Mouse (Mus musculus) embryo, embryonic 9.5 days (tissue): ENCODE results near the gene 1700028P14Rik.
A peak's percentile ranks its signal among the peaks of the same experiment; 100 is the strongest.
"Not testable (repeated sequence)": the region's sequence is repeated elsewhere in the genome, so short reads cannot be mapped to it uniquely, and the experiment has no call there.

Experiments used
- DNase-seq: peaks from one replicate; pipeline ENCODE4 v3.0.0-alpha.2; 2017; ENCODE audit errors: extremely low spot score

1700028P14Rik gene

DNA sequence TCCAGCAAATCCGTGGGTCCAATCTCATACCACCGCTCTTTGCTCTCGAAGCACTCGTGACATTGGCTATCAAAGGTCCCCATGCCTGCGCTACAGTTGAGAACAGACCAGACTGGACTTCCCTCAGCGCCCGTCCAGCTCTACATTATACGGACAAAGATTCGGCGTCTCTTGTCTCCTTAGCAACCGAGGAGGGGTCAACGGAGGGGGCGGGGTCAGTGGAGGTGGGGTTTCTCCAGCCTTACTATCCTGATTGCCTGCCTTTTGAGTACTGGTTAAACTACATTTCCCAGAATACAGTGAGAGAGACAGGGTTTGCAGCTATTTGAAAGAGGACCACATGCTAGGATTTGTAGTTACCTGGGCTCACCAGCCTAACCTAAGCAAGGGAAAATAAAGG is at the start of gene 1700028P14Rik:
1700028P14Rik (minus strand) TSS at position 169 of the 400 bp plus-strand sequence.
- peak; percentile 82 for DNase-seq

DNA sequence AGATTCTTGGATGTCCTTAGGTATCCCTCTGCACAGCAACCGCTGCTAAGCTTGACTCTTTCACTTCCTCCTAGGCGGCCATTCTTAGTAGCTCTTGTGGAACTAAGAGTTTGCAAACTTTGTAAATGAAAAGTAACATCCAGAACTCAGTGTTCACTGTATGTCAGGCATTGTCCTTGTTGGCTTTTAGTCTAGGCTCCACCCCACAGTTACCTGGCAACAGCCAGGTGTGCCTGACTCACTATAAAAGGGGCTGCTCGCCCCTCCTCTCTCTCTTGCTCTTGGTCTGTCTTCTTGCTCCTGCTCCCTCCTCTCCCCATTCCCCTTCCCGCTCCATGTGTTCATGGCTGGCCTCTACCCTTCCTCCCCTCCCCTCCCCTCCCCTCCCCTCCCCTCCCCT is 46.5 kb upstream of the 1700028P14Rik start:
- DNase-seq, result no peak

DNA sequence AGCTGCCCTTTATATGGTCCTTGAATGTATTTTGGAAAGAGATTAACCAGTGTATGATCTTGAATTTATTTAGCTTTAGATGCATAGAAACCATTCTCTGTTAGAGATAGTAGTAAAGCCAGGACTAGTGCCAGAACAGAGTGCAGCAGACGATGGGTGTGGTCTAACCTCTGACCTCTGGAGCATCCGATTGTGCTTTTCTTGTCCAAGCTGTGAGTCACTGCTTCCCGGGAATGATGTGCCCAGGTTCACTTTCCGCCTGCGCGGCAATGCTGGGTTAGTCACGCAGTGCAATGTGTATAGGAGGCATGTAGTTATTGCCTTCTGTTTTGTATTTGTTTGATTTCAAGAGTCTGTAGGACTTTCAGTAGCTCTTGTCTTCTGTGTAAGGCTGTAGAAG is 45.8 kb upstream of the 1700028P14Rik start:
- no peak for DNase-seq

- no peak for DNase-seq
Measured at GRCm38 (mm10) chr19:23697861-23698260, 45.2 kb upstream of the 1700028P14Rik start.

DNA sequence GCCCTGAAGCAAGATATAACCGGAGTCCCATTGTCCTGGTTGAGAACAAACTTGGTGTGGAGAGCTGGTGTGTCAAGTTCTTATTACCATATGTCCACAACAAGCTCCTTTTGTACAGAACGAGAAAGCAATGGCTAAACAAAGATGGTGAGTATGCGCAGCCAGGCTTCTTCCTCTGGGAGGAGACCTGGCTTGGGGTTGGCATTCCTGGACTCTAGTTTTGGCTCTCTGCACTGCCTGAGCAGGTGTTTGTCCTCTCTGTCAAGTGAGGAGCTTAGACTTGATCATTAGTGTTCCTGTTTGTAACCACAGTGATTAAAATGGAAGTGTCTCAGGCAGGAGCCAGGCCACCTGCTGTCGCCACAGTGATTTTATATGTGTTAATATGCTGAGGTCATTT is 41.7 kb upstream of the 1700028P14Rik start:
- no peak for DNase-seq

DNA sequence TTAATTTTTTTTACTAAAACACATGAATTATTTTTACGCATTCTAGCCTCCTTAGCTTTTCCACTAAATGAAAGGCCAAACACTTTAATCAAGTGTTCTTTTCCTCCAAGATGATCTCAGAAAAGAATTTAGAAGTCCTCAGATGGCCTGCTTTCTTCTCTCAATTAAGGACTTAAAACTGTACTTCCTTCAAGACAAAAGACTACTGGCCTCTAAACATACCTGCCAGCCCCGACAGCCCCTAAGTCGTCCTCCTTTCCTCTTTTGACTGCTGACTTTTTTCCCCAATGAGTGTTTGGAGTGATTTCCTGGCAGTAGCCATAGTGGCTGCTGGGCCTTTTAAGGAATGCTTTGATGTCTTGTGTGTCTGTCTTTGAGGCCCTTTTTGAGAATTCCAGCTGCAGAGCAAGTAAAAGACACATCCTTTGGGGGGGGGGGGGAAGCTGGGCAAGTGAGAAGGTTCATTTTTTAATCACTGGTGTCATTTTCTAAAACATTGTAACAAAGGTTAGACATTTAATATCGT is 35.9 kb upstream of the 1700028P14Rik start:
- peak; percentile 72 for DNase-seq

- peak; percentile 94 for DNase-seq
Measured at GRCm38 (mm10) chr19:23687296-23688021, 34.8 kb upstream of the 1700028P14Rik start, which contains the start of gene Ptar1. Gene Ptar1 (plus strand): TSS chr19:23687429.

GRCm38 (mm10) chr19:23686962-23687295 is 34.3 kb upstream of the 1700028P14Rik start:
- no peak for DNase-seq

- not testable (repeated sequence) for DNase-seq
Measured at GRCm38 (mm10) chr19:23675656-23676055, 23.0 kb upstream of the 1700028P14Rik start.

- no peak for DNase-seq
Measured at GRCm38 (mm10) chr19:23673021-23673420, 20.4 kb upstream of the 1700028P14Rik start.

GRCm38 (mm10) chr19:23668142-23668655 is 15.6 kb upstream of the 1700028P14Rik start:
- DNase-seq, result no peak

DNA sequence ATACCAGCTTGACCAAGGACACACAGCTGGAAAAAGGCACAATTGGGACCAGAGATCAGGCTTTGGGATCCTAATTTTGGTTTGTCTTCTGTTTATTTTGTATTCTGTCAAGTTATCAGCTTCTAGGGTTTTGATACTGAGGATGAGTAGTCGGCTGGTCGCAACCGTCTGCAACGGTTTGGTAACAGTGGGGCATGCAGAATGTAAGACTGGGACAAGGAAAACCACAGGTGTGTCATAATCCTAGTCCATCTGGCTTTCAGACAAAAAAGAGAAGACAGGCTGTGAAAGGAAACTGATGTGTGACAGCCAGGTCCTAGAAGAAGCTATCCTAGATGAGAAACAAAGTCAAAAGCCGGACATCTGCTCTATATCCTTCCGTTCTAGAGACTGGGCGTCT is 11.5 kb upstream of the 1700028P14Rik start:
- DNase-seq, result no peak

- DNase-seq, result no peak
Measured at GRCm38 (mm10) chr19:23658350-23658749, 5.7 kb upstream of the 1700028P14Rik start.

- no peak for DNase-seq
Measured at GRCm38 (mm10) chr19:23657261-23657932, 4.8 kb upstream of the 1700028P14Rik start.

GRCm38 (mm10) chr19:23653154-23653553 is 542 bp upstream of the 1700028P14Rik start:
- DNase-seq, result no peak

- DNase-seq, result no peak
Measured at GRCm38 (mm10) chr19:23647308-23647707, 5.3 kb downstream of the 1700028P14Rik start.

GRCm38 (mm10) chr19:23645347-23645746 is 7.3 kb downstream of the 1700028P14Rik start:
- no peak for DNase-seq

DNA sequence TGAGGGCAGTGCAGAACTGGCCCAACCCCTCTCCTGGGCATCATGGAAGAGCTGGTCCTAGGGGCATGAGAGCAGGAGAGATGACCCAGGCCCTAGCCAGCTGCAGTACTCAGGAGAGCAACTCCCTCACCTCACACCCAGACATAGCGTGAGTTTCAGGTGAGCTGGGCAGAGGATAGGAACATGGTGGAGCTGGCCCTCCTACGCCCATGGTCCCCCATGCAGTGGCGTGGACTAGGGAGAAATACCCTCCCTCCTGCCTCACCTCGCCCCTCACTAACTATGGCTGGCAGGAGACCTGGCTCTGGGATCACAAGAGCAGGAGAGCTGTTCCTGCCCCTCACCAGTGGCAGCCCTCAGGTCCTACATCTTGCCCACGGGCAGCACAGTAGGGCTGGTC is 8.8 kb downstream of the 1700028P14Rik start:
- DNase-seq, result no peak

GRCm38 (mm10) chr19:23636786-23637185 is 15.8 kb downstream of the 1700028P14Rik start:
- DNase-seq, result no peak

DNA sequence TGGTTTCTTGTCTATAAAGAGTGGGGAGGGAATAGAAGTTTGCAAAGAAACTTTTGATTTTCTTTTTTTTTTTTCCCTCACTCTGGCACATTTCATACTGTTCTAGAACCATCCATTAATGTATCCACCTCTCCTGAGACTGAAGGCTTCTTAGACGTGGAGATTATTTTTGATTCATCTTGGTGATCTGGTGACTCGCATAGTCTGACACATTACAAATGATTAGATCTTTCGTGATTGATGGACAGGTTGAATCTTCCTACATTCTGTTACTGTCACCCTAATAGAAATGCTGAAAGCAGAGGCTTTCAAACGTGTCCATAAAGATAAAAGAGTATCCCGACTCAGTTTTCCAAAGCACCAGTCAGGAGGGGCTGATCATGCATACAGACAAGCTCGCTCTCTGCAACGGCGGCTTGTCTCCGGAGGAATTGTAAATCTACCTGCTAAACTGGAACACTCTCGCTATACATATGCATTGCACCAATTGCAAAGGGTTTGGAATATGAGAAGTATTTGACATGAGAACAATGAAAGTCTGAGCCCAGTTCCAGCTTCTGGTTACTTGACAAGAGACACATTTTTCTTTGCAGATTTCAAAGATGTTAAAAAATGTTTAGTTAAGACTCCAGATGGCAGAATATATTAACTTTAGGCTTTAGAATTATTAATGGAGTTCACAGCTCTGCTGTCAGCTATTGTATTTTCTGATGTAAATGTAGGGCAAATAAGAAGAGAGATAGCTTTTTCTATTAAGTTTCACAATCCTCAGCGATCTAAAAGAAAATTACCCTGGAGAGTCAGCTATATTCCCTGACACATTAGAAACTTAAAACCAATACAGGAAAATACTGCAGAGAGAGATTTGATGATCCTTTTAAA is 20.8 kb downstream of the 1700028P14Rik start:
- DNase-seq, result no peak

DNA sequence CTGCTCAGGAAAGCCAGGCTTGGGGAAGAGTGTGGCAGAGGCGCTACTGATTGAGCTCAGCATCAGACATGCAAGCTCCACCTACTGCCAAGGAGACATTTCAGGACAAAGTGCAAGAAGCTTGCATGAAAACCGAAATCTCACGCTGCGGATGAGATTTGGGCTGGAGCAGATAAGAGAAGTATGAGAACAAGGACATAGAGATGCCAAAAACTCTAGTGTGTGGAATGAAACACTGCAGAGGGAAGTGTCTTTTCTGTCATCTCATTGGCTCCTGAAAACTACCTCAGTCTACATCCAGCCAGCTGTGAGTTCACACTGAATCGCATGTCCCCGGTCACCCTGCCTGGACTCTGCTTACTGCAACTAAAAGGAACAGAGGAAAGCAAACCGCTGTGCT is 38.3 kb downstream of the 1700028P14Rik start:
- DNase-seq, result no peak

- DNase-seq, result no peak
Measured at GRCm38 (mm10) chr19:23609724-23610123, 42.9 kb downstream of the 1700028P14Rik start.
